Mouse (Mus musculus) ES-E14 (cell line): Measurements from ENCODE around the gene Pax6. TPM values are rescaled to one million over a fixed set of nuclear protein-coding genes. Genes with fewer than 3 reads are reported as not detected.

Source experiments
- DNase-seq: peaks from one replicate; pipeline ENCODE4 v3.0.0-alpha.2; 2013; ENCODE audit warnings: low read depth, low spot score
- H3K27ac ChIP-seq: 2 replicates; pipeline ENCODE4 v1.5.1; 2012; ENCODE audit warnings: low read depth, mild to moderate bottlenecking, low read length, moderate library complexity, mixed read lengths; ENCODE audit not compliant: poor library complexity, insufficient read depth, severe bottlenecking
- H3K36me3 ChIP-seq: 2 replicates; pipeline ENCODE4 v1.6.1; 2012; ENCODE audit warnings: mild to moderate bottlenecking, low read length, moderate library complexity, mixed read lengths; ENCODE audit not compliant: control insufficient read depth, poor library complexity, insufficient read depth, severe bottlenecking
- H3K4me1 ChIP-seq, 2 experiments: fragments of 150-350 bp in 1 of 2; sonication (generic) in 1 of 2; 2 replicates each; pipeline ENCODE4 v1.6.1; 2012; ENCODE audit warnings: low read length in 2 of 2, mild to moderate bottlenecking in 1 of 2, mixed read lengths in 1 of 2; ENCODE audit not compliant: control insufficient read depth in 2 of 2, insufficient read depth in 2 of 2, poor library complexity in 1 of 2
- H3K4me3 ChIP-seq, 2 experiments: fragments of 150-350 bp in 1 of 2; sonication (generic) in 1 of 2; 2 replicates each; pipeline ENCODE4 v1.5.1; 2012; ENCODE audit warnings: low read length in 2 of 2, low read depth in 1 of 2, mild to moderate bottlenecking in 1 of 2, mixed read lengths in 1 of 2; ENCODE audit not compliant: insufficient read depth in 1 of 2, poor library complexity in 1 of 2, severe bottlenecking in 1 of 2
- H3K9ac ChIP-seq: 2 replicates; pipeline ENCODE4 v1.6.1; 2012; ENCODE audit warnings: low read depth, mild to moderate bottlenecking, low read length, mixed read lengths; ENCODE audit not compliant: poor library complexity, insufficient read depth, severe bottlenecking
- H3K9me3 ChIP-seq: fragments of 150-350 bp; sonication (generic); 2 replicates; pipeline ENCODE4 v1.6.1; 2012; ENCODE audit warnings: low read depth, mild to moderate bottlenecking, low read length; ENCODE audit not compliant: control insufficient read depth, insufficient read depth
- CHD2 ChIP-seq: IDR thresholded peaks from 2 replicates; pipeline ENCODE4 v1.6.1; 2014; ENCODE audit warnings: mild to moderate bottlenecking, low read depth, low read length, inconsistent platforms
- HCFC1 ChIP-seq: IDR thresholded peaks from 2 replicates; pipeline ENCODE4 v1.6.1; 2012; ENCODE audit warnings: low read length, inconsistent platforms, borderline replicate concordance; ENCODE audit not compliant: insufficient read depth
- MAFK ChIP-seq: IDR thresholded peaks from 2 replicates; pipeline ENCODE4 v1.6.1; 2014; ENCODE audit warnings: mild to moderate bottlenecking, low read depth, low read length, inconsistent platforms; ENCODE audit not compliant: insufficient read depth
- ZC3H11A ChIP-seq: IDR thresholded peaks from 2 replicates; pipeline ENCODE4 v1.6.1; 2012; ENCODE audit warnings: low read depth, mild to moderate bottlenecking, inconsistent platforms, low read length, borderline replicate concordance
- ZNF384 ChIP-seq: IDR thresholded peaks from 2 replicates; pipeline ENCODE4 v1.6.1; 2012; ENCODE audit warnings: low read depth, low read length, inconsistent platforms
- in situ Hi-C, 2 experiments: fragments of 600-800 bp; cut with MboI; formaldehyde crosslinking; loops; one replicate each; pipeline ENCODE4 v1.15.1; 2025; ENCODE audit warnings: low sequenced_read_pairs in 2 of 2, inconsistent platforms in 1 of 2; ENCODE audit not compliant: unreplicated experiment in 2 of 2
- total RNA-seq: library from RNA; depleted of rRNA; stranded (reverse); fragments of 300-350 nt; gene quantifications from 2 replicates; pipeline ENCODE4 v1.2.3, GENCODE M21; 2012

The Pax6 gene
- total RNA-seq, 1 experiment, result 4.3 TPM

GRCm38 (mm10) chr2:105674875-105675729 is 6.4 kb downstream of the Pax6 start:
- no peak overlapping the region for H3K9ac ChIP-seq
- H3K27ac ChIP-seq, result no peak overlapping the region
- no peak for DNase-seq
- TF ChIP-seq HCFC1, result no peak
- no peak for TF ChIP-seq ZNF384
- TF ChIP-seq MAFK, result no peak
- no peak for TF ChIP-seq CHD2
- TF ChIP-seq ZC3H11A, result no peak
- H3K36me3 ChIP-seq, result no peaks in the 10 kb centered on the region
- no peaks in the 10 kb centered on the region for H3K9me3 ChIP-seq
- H3K4me3 ChIP-seq, result peak overlapping the region; percentile 20 to 59
- in situ Hi-C loops, result loop anchor here in 1 of 2 experiments (5.0 kb wide), 1 partner anchor 543 kb away; no protein-coding TSS in a partner anchor
- peaks cover 1 to 6% of the 10 kb centered on the region in 2 experiments; a peak in 1 of 4 replicates for H3K4me1 ChIP-seq

- TF ChIP-seq MAFK (no peak), ZC3H11A (no peak), CHD2 (no peak), ZNF384 (peak; percentile 75)
Observed at GRCm38 (mm10) chr2:105675730-105676079, 7.0 kb downstream of the Pax6 start.

GRCm38 (mm10) chr2:105676080-105676908 is 7.6 kb downstream of the Pax6 start:
- no peaks in the 10 kb centered on the region for H3K36me3 ChIP-seq
- TF ChIP-seq CHD2 (no peak), ZC3H11A (no peak), ZNF384 (no peak), HCFC1 (no peak), MAFK (no peak)
- H3K9me3 ChIP-seq, result no peaks in the 10 kb centered on the region
- H3K27ac ChIP-seq, result no peak overlapping the region
- peaks cover 1 to 14% of the 10 kb centered on the region in 2 experiments; a peak in 1 of 4 replicates for H3K4me1 ChIP-seq
- no peak for DNase-seq
- peak overlapping the region; percentile 20 for H3K4me3 ChIP-seq
- in situ Hi-C loops, result no loop called here
- peak overlapping the region; percentile 4; the same call in 1 of the 2 replicates for H3K9ac ChIP-seq

More at GRCm38 (mm10) chr2:105675730-105676079, 7.0 kb downstream of the Pax6 start:
- Histone ChIP-seq H3K36me3 (no peaks in the 10 kb centered on the region), H3K9ac (no peak overlapping the region), H3K27ac (no peak overlapping the region), H3K9me3 (no peaks in the 10 kb centered on the region), H3K4me3 (peak overlapping the region; percentile 20 to 59), H3K4me1 (peaks cover 1 to 8% of the 10 kb centered on the region in 2 experiments; a peak in 1 of 4 replicates)
- DNase-seq, result no peak
- in situ Hi-C loops, result no loop called here

GRCm38 (mm10) chr2:105676909-105677433 is 8.3 kb downstream of the Pax6 start:
- peaks cover 3 to 15% of the 10 kb centered on the region in 2 experiments; a peak in 2 of 4 replicates for H3K4me1 ChIP-seq
- H3K9ac ChIP-seq, result no peak overlapping the region
- in situ Hi-C loops, result no loop called here

More at GRCm38 (mm10) chr2:105676909-105677433, 8.3 kb downstream of the Pax6 start:
- no peak for DNase-seq
- Histone ChIP-seq H3K4me3 (peak overlapping the region in 1 of 2 experiments; percentile 20; a peak in 2 of 4 replicates), H3K27ac (no peak overlapping the region), H3K9me3 (no peaks in the 10 kb centered on the region), H3K36me3 (no peaks in the 10 kb centered on the region)
- no peak for TF ChIP-seq ZC3H11A
- TF ChIP-seq HCFC1, result no peak
- TF ChIP-seq ZNF384, result no peak
- no peak for TF ChIP-seq CHD2
- TF ChIP-seq MAFK, result no peak
